Mouse (Mus musculus) frontal cortex, adult 2 months (tissue): ENCODE data around the gene Btg1. TPM values are rescaled to one million over a fixed set of nuclear protein-coding genes. Genes with fewer than 3 reads are reported as not detected.

ENCODE experiments used
- DNase-seq, 2 experiments: peaks; one replicate each; pipeline ENCODE4 v3.0.0; 2022; ENCODE audit warnings: low spot score in 1 of 2; ENCODE audit errors: extremely low spot score in 1 of 2
- polyA plus RNA-seq: library from polyadenylated mRNA; depleted of rRNA; stranded (reverse); fragments of >200 nt; gene quantifications from 2 replicates; pipeline ENCODE4 v1.2.3, GENCODE M21; 2012

Btg1 gene
- polyA plus RNA-seq, 1 experiment = 41.6 TPM

- DNase-seq = no peak
Measured at GRCm38 (mm10) chr10:96660280-96660985, 43.6 kb downstream of the Btg1 start.

- no peak for DNase-seq
Measured at GRCm38 (mm10) chr10:96662976-96663375, 46.2 kb downstream of the Btg1 start.

GRCm38 (mm10) chr10:96663739-96664430 lies 47.1 kb downstream of the Btg1 start:
- no peak for DNase-seq
